Mouse (Mus musculus) layer of hippocampus, adult 11-12 months (tissue): Measurements from ENCODE around the gene Zfhx3.

Experiments
- DNase-seq: peaks from one replicate; pipeline ENCODE4 v3.0.0; 2022; ENCODE audit warnings: low spot score

The Zfhx3 gene

DNA sequence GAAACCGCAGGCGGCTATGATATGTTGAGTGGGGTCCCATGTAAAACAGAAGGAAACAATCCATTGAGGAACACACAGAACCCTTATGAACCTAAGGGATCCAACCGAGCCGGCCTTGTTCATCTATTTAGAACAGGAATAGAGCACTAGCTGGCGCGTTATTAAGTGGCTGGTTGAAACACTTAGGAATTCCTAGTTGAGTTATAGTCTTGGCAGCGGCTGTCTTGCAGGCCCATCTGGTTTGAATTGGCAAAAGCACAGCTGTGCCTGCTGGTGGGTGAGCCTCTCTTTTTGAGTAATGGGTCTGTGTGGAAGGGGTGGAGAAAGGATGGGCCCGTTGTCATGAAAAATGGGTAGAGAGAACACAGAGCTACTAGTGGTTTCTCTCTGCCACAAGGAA, 610.1 kb downstream of the Zfhx3 start:
- no peak for DNase-seq

DNA sequence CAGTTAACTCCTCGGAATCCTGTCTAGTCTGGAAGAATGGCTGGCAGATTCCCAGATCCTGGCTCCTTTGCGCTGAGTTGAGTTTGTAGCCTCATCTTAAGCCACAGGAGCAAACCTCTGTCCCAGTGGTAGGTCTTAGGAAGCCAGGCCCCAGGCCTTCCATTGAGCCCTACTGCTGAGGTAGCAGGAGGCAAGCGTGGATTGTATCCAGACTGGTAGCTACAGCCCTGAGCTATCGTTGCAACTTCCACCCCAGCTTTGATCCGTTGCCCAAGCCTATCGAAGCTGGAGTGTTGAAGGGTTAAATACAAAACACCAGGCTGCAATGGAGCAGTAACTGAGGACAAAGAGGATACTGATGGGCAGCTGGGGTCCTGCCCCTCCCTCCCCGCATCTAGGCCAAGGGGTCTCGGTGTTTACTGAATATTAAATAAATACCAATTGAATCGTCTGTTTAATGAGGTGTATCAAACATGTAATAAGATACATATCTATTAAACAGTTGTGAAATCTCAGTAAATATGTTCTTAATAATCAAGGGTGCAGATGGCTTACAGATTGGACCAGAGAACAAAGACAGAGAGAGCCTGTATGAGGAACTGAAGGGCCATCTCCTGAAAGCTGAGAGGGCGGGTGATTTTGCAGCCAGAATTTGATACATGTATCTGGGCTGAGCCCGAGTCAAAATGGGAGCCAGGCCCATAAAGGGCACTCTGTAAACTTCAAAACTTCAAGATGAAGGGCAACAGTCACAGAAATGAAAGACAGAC, 611.5 kb downstream of the Zfhx3 start:
- DNase-seq = no peak

DNA sequence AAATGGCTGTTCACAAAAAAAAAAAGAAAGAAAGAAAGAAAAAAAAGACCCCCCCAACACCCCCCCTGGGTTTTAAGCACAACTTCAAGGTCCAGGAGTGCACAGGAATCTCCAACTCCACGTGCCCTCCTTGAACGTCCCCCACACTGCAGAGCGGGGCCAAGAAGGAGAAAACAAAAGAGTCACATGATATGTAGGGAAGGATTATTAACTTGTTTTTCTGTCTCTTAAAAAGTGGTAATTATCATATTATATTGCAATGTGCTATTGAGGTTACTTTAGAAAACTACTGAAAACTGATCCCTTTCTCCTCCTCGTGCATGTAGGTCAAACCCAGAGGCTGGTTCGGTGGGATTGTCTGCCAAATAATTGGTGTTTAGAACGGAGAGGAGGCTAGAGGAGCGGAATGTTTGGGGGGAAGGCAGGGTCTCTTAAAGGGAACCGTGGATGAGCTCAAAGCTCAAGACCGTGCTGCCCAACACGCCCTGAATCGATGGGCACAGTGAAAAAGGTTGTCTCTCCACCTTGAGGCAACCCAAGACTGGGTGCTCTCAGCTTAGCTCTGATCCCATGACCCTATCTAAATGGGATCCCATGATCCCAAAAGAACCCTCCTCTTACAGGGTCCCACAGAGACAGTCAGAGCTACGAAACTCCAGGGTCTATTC, 612.3 kb downstream of the Zfhx3 start:
- DNase-seq = no peak

- no peak for DNase-seq
Measured at GRCm38 (mm10) chr8:108563420-108563819, 621.0 kb downstream of the Zfhx3 start.

GRCm38 (mm10) chr8:108563934-108564564, 621.6 kb downstream of the Zfhx3 start:
- no peak for DNase-seq

DNA sequence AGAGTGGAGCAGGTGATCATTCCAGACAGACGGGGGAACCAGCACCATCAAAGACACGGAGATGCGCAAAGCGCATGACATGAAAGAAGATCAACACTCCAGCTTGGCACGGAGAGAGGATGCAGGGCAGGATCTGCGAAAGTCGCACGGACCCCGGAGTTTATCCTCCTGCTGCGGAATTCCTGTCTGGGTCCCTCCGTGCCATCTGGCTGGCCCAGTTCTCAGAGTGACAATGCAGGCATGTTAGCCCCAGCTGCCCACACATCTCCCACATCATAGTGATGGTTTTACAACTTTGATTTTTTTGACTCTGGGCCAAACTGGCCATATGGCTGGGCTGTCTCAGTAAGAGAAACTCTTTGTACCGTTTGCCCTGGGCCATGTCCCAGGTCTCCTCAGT, 623.6 kb downstream of the Zfhx3 start:
- DNase-seq = no peak

DNA sequence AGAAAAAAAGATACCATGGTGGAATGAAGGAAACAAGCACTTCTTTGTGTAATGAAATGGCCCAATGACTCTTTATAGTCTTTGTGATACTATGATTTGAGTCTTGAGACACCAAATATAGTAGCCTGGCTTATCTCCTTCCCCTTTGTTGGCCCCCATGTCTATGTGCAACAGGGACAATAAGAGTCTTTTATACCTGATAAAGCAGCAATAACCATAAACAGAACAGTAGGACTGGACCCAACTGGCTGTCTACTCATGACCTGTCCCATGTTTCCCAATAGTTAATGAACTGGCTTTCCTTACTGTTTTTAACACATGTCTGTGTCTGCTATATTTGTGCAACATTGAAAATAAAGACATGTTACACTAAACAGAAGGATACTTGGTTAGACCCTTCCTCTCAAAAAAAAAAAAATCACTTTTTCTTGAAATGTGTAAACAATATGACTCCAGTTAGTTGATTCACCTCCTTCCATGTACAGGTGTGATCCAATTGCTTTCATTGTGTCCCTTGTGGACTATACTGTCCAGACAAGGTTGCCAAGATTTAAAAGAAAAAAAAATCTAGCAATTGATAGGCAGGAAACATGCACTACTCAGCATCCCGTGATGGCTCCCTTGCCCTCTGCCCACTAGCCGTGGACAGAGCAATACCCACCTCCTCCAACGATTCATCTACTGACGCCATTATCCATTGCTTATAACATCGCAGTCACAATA, 631.0 kb downstream of the Zfhx3 start:
- DNase-seq = no peak

- peak; percentile 52 for DNase-seq
Measured at GRCm38 (mm10) chr8:108574101-108574500, 631.7 kb downstream of the Zfhx3 start.

- DNase-seq = no peak
Measured at GRCm38 (mm10) chr8:108577571-108577970, 635.1 kb downstream of the Zfhx3 start.

DNA sequence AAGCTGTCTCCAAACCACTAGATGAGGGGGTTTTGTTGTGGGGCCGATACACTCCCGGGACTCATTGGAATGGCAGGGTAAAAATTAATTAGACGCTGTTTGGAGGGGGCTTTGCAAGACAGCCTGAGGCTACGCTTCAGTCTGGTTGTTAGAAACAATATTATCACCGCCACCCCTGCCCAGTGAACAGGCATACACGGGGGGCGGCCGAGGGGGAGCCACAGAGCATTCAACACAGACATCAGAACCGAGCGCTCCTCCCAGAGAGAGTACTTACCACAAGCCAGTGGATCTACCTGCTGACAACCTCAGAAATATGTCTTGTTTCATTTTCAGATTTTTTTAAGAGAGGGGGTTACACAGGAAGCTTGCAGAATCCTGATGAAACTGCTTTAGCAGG, 635.9 kb downstream of the Zfhx3 start:
- no peak for DNase-seq

GRCm38 (mm10) chr8:108579808-108580207, 637.4 kb downstream of the Zfhx3 start:
- DNase-seq = no peak

DNA sequence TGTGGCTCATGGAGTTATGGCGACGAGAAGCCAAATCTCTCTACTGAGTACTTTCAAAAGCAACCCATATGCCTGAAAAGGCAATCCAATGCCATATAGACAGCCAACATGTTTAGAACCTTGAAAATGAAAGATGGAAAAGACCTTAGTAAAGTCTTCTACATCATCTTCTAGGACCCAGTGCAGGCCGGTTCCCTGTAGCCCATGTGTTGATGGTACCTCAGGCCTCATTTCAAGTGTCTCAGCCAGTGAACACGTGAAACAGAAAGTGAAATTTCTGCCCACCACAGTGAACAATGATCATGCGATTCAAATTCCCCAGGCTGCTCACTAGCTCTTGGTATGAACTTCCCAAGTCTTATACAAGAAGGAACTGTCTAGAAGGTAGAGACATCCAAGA, 637.9 kb downstream of the Zfhx3 start:
- DNase-seq = no peak

DNA sequence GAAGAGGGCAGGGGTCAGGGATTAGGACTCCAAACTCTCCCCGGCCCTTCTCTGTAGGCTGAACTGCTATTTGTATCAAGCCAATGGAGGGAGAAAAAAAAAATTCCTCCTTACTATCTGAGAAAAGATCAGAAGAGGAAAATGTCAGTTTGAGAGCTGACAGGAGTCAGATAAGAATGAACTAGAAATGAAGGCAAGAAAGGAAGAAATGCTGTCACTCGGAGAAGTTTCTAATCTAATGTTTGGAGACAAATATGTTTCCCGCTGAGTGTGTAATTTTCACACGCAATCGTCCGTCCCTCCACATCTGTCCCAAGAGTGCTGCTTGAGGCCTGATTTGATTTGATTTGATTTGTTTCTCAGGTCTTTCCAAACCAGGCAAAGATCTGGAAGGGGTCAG, 639.1 kb downstream of the Zfhx3 start:
- DNase-seq = no peak

- DNase-seq = no peak
Measured at GRCm38 (mm10) chr8:108582251-108582650, 639.8 kb downstream of the Zfhx3 start.

- no peak for DNase-seq
Measured at GRCm38 (mm10) chr8:108583261-108583660, 640.8 kb downstream of the Zfhx3 start.

GRCm38 (mm10) chr8:108583867-108584661, 641.6 kb downstream of the Zfhx3 start:
- DNase-seq = no peak

DNA sequence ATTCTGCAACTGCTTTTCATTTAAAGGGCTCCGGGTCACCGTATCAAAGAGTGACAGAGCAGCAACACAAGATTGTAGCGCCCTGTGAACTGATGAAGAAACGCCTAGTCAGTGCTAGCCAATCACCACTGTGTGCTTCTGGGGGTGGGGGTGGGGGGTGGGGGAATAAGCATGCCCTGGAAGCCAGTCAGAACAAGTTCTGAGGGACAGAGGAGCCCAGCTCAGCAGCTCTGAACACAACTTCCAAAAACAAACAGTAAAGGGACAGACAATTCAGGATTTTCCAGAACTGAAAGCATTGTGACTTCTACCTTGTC, 642.2 kb downstream of the Zfhx3 start:
- no peak for DNase-seq

GRCm38 (mm10) chr8:108591037-108591436, 648.6 kb downstream of the Zfhx3 start:
- DNase-seq = no peak

- DNase-seq = no peak
Measured at GRCm38 (mm10) chr8:108592028-108592724, 649.7 kb downstream of the Zfhx3 start.

DNA sequence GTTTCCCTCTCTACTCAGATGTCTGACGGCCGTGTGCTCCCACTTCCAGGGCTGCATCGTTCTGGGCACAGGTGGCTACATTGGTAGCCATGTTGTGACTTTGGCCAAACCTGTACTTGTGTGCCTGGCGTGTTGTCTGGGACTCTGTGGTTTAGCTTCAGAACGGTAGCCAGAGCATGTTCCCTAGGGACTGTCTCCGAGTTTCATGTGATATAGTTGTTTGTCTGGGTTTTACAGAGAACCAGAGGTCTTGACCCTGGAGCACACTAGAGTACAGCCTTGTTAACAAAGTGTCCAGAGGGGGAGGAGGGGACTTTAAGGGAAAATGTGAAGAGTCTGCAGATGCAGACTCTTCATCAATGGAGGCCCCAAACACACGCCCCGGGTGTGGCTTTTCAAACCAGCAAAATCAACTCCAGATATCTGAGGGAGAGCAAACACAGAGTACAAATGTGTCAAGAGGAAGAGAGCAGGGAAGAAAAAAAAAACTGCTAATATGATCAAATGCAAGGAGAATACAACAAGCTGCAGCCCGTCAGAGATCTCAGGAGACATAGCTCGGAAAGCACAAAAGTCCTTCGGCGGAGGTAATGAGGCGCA, 650.6 kb downstream of the Zfhx3 start:
- DNase-seq = no peak

DNA sequence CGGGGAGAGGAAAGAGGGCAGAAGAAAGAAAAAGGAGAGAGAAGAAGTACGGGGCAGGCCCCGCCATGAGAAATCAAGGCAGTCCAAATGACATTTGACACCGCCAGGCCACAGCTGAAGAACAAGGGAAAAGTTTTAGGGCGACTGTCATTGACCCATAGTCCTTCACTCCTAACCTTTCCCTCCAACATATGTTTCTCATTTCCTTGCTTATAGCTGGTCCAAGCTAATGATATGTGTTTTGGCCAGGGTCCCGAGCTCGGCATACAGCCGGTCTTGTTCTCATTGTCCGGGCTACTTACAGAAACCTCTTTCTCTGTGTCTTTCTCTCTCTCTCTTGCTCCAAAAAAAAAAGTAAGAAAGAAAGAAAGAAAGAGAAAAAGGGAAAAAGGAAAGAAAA, 651.4 kb downstream of the Zfhx3 start:
- DNase-seq = no peak
